Mouse (Mus musculus) mature B cell (primary cell): ENCODE measurements around the gene 4833427G06Rik.

Source experiments
- in situ Hi-C: fragments of 300-500 bp; cut with MboI; formaldehyde crosslinking; loops from 2 replicates; pipeline ENCODE4 v1.14.3; 2019

Gene 4833427G06Rik

DNA sequence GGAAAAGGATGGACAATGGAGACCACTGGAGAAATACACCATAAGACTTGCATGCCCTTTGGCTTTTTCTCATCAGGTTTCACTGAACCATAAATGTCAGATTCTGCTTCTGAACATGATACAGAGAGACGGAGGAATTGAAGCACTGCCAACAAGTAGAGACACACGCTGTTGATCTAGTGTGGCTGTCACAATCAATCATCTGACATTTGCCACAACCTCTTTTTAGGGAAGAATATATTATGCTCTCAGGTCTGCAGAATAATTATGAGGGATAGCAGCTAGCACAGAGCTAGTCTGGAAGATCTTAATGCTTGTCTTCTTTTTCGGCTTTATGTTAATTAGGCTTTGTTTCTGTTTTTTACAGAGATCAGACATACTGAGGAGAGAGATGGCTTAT, 33.7 kb downstream of the 4833427G06Rik start:
- in situ Hi-C loops, result no loop called here

DNA sequence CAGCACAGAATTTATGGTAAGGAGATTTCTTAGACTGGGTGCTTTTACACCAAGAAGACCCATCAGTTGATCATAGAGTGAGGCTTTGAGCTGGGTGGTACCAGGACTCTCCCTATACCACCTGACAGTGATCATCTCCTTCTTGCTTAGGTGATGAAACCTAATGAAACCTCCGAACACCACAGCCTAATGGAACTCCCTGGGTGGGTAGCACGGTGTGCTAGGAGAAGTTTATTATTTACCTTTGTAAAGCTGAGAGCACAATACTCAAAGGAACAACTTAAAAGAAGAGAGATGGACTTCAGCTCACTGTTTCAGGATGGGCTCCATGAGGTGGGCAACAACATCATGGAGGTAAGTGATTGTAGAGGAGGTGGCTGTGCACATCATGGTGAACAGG, 41.3 kb downstream of the 4833427G06Rik start, which contains the start of gene Btg4:
TSS of gene Btg4 (plus strand) at position 301 of the 400 bp plus-strand sequence.
- in situ Hi-C loops, result no loop called here

DNA sequence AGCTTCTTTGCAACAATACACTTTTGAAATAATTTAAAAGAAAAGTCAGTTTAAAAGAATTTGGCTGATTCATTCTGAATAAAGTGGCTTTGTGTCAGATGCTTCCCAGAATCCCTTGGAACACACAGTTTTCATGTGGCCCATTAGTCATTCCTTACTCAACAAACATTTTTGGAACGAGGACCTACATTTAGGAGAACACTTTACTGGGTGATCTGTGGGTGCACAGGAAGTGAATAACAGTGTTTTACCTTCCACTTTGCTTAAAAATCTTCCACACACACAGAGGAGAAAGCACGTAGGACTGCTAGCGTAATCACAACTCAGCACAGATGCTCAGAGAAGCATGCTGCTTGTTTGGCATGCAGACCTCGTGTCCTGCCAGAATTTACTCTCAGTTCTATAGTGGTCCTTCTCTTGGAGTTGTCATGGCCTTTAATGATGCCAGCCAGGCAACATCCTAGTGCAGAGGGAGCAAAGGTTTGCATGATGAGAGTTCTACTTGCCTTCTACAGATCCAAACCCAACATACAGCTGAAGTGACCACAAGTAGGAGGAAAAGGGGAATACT, 42.8 kb downstream of the 4833427G06Rik start:
- in situ Hi-C loops, result no loop called here

DNA sequence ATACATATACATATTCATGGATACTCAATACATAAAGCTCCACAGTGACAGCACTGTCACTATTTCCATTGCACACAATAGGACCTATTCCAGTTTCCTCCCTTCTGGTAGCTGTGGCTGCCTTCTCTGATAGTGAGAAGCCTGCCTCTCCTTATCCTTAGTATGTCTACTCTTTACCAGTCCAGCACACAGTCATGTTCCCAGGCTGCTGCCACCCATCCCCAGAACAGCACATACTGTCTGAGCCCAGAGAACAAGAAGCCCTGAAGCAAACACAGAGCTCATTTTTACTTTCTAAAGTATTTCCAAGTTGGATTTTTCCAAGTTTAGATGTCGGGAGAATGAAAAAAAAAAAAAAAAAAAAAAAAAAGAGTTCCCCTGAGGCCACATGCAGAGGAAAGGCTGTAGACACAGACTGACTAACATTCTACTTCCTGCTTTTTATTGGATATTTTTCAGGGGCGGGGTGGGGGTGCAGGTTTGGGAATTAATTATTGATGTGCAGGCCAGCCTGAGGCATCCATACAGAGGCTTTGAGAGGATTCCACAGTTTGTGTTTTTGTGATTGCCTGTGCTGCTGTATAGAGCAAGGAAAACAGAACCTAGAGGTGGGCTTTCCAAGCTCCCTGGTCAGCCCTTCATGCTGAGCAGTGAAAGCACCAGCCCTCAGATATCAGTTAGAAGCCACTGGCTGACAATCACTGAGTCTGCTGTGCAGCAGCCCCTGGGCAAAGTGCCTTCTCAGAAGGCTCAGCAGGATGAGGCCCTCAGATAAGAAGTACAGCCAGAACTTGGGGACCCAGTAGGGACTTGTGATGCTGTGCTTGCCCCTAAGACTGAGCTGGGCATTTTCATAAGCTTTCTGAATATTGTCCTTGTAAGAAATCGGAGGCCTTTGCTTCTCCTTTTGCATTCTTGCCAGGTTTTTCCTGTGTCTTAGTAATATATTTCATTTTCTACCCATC, 45.2 kb downstream of the 4833427G06Rik start:
- in situ Hi-C loops, result no loop called here

DNA sequence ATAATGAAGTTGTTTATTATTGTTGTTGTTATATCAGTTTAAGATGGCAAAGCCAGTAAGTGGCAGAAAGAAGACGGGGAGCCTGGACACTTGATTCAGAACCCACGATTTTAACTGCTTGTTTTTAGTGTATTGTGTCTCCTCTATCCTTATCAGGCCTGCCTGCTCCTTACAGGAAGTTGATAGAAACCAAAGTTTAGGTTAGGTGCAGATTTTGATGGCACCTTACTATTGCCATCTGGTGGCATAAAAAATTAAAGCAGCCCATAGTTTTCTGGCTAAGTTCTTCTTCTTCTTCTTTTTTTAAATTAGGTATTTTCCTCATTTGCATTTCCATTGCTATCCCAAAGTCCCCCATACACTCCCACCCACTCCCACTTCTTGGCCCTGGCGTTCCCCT, 49.7 kb downstream of the 4833427G06Rik start:
- in situ Hi-C loops, result no loop called here

DNA sequence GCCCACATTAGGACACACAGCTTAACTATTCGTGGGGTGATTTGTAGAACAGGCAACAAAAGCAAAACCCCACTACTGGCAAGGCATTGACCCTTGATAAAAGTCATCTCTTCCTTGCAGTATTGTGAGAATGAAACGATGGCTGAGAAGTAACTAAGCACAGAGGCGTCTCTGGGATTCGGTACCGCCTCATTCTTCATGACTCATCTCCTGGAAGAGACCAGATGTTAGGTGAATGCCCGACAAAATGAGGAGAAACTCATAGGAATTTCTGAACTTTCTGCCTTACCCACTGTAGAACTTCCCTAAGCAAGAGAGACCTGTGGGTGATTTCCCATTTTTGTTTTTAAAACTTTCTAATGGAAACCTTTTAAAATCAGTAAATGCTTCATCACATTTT, 59.7 kb downstream of the 4833427G06Rik start:
- in situ Hi-C loops, result no loop called here

DNA sequence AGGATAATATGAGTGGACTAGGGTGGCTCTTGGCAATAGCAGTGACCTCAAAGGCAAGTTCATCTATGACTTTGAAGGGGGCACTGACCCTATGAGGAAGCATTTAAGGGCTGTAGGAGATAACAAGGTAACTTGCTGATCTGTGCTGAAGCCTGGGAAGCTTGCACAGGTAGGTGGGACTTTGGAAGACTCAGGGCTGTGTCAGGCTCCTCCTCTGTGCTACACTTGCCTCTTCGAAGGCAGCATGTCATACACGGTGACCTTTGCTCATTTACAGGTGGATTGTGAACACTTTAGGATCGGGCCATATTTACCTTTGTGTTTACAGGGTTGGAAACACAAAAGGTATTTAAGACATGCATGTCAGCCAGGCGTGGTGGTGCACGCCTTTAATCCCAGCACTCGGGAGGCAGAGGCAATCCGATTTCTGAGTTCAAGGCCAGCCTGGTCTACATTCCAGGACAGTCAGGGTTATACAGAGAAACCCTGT, 60.3 kb downstream of the 4833427G06Rik start:
- in situ Hi-C loops, result no loop called here

DNA sequence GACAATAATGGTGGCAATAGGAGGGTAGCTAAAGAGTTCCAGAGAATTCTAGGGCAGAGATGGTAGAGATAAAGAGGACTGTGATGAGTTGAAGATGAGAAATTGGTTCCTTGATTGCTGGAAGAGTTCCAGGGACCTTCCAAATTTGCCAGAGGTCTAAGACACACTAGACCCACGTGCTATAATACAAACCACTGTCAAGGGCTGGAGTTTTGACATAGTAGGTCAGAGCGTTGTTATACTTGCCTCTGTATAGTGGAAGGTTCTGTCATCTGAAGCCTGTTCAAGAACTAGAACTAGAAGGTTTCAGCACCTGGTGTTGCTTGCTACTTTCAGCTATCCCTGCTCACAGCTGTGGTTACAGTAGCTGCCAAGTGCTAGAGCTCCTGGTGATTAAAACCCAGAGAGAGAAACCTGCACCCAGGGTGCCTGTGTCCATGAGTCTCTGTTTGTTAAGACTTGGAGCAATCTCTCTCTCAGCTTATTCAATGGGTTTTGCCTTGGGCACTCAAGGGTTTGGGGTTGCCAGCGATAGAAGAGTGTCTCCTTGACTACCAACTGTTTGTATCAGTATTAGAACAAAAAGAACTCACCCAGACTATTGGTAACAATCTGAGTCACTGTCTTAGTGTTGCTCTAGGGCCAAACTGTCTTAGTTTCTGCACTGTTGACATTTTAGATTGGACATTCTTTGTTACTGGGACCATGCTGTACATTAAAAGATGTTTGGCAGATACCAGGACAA, 68.9 kb downstream of the 4833427G06Rik start:
- in situ Hi-C loops, result no loop called here

DNA sequence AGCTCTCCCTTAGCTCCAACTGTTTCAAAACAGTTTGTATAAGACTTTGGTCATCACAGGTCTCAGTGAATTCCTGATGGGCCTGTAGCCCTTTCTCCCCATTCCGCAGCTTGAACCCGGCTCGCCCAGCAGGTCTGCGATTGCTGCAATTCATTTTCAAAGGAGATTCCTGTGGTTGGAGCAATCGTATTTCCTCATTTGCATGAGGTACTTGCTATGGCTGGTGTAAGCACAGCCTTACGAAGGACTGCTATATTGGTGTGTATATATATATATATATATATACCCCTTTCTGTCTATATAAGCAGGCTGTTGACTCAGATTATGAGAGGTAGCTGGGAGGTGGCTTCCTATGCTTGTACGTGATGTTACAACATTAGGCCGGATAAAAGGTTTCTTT, 69.6 kb downstream of the 4833427G06Rik start:
- in situ Hi-C loops, result no loop called here

DNA sequence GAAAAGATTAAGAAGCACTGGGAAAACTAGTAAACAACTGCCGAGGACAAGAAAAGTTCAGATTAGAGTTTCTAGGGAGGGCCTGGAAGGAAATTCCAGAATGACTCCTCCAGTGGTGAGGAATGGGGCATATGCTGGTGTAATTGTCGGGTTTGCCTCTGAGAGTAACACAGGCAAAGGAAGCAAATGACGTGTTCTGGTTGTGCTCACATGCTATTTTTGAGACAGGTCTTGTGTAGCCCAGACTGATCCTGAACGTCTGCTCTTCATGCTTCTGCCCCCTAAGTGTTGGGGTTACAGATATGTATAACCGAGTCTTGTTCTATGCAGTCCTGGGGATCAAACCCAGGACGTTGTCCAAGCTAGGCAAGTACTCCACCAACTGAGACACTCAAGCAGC, 70.3 kb downstream of the 4833427G06Rik start:
- in situ Hi-C loops, result no loop called here
